Mouse (Mus musculus): ENCODE measurements around the gene Harbi1.
A peak's percentile ranks its signal among the peaks of the same experiment; 100 is the strongest.

Harbi1 gene

DNA sequence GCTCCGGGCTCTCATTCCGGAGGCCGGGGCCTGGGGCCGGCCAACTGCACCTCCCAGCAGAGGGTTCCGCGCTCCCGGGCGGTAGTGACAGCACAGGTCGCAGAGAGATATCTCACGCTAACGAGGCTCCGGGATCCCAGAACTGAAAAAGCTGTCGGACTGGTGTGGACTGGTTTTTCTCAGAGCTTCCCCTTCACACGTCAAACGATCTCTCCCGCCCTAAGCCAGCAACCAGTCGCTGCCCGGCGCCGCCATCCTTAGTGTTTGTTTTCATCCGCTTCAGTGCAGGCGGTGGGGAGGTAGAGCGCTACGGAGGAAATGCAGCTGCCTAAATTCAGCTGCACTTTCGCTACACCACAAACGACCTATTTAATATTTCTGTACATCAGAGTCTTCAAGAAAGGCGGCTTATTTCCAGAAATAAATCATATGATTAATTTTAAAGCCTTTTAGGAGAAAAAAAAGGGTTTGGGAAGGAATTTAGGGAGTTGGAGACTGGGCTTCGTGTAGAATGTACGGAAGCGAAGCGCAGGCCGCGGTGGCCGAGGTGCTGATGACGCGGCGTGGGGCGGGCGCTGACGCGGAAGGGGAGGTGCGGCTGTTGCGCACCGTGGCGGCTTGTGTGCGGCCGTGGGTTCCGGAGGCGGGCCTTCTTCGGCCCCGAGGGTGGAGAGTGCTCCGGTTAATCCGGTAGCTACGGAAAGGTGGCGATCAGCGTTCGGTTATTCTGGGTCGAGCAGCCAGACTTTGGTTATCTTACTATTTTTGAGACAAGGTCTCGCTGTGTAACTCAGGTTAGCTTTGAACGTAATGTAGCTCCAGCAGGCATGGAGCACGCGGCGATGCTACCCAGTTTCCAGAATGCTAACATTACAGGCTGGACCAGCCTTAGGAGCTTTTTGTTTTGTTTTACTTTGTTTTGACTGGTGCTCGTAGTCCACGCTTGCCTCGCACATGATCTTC lies at the start of gene Harbi1, which contains the start of gene Atg13:
Harbi1 (plus strand) TSS at position 581 of the 963 bp plus-strand sequence.
Atg13 (minus strand) TSS at position 305 of the 963 bp plus-strand sequence.
- DNase-seq, result peak; percentile 90 to 92

GRCm38 (mm10) chr2:91660981-91661380 lies 49.7 kb upstream of the Harbi1 start:
- DNase-seq, result no peak

GRCm38 (mm10) chr2:91664780-91665179 lies 45.9 kb upstream of the Harbi1 start:
- no peak for DNase-seq

DNA sequence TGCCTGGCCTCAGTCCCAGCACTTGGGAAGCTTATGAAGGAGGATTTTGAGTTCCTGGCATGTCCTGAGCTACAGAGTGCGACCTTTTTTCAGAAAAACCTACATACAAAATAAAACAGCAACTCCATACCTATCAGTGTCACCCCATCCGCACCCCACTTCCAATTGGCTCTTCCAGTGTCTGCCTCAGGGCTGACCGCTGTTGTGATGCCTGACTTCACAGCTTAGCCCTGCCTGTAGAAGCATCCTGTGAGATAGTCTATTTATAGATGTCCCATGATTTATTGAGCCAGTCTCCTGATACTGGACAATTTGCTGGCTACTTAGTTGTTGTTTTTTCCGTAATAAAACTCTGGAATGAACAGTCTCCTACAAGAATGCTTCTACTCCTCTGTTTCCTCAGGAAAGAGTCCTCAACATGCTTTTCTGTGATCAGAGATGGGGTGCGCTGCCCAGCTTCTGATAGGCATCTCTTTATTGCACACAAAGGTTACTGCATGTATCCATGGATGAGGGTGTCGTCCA lies 44.2 kb upstream of the Harbi1 start:
- DNase-seq, result no peak

GRCm38 (mm10) chr2:91667747-91668146 lies 42.9 kb upstream of the Harbi1 start:
- no peak for DNase-seq

- DNase-seq, result no peak
These were observed 41.3 kb upstream of the Harbi1 start for GRCm38 (mm10) chr2:91669326-91669725.

DNA sequence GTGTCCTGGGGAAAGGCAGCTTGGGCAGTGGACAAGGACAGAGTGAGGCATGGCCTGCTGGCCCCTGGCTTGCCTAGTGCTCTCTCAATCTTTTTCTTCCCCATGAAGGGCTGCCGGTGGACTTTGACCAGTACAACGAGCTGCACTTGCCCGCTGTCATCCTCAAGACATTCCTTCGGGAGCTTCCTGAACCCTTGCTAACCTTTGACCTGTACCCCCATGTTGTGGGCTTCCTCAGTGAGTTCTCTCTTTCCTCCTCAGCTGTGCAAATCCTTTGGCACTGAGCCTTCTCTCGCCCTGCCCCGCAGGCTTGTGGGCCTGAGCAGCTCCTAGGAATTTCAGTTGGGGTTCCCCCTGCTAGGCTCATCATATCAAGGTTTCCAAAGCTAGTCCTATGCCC lies 40.6 kb upstream of the Harbi1 start:
- DNase-seq, result no peak

DNA sequence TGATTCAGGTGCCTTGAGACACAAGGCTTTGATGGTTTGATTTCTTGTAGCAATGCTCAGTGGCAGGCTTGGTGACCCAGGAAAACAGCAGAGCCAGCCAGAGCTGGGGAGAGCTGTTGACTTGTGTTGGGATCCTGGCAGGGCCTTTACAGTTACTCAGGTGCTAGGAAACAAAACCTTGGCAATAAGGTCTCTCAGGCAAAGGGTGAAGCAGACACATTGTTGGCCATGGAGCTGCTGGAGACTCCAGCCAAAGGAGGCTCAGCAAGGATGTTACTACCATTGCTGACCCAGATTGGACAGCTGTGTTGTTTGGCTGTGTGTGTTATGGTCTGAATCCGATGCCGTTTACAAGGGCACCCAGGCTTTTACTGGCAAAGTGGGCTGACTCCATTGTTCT lies 37.1 kb upstream of the Harbi1 start:
- DNase-seq, result no peak

- no peak for DNase-seq
These were observed 35.8 kb upstream of the Harbi1 start for GRCm38 (mm10) chr2:91674895-91675294.

DNA sequence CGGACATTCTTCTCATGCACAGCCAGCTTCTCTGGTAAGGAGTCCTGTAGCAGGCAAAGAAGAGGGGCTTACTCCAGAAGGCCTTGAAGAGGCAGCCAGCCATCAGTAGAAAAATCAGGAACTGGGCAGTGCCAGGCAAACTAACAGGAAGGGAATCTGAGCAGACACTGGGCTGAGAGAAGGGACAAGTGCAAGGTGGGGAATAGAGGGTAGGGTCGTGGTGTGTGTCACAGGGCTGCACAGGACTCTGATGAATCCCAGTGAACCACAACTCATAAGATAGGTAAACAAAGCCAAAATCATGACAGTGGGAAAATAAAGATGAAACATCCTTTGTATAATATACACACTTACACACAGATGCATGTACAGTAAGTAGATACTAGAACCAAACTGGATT lies 34.2 kb upstream of the Harbi1 start:
- DNase-seq, result no peak

DNA sequence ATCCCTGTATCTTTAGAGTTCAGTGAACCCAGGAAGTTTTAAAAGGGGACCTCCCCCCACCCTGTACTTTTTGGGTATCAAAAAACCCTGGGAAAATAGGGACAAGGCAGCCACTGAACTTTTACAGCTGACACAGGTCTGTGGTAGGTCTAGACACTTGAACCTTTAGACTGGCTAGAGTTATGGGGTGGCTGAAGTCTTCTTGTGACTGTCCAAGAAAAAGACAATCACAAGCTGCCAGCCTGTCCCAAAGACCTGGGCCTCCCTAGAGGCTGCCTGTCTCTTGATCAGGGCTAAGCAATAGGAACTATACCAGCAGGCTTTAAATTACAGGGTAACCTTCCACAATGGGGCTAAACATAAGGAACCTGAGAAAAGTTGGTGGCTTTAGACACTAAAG lies 33.7 kb upstream of the Harbi1 start:
- DNase-seq, result no peak

DNA sequence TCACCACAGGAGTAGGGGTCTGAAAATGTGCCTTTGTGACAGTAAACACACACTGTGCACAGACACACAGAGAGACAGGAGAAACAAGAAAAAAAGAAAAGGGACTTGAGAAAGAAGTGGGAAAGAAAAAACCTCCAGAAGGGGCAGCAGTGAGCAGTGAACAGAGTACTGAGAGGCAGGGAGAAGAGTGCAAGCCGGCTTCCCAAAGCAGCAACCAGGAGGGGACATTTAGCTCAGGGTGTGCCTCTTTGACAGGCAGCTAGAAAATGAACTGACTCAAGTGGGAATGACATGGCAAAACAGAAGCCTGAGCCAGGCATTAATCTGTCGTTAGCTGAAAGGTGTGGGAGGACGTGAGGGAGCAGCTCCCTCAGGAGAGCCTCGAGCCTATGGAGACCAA lies 27.8 kb upstream of the Harbi1 start:
- DNase-seq, result peak in 1 of 2 experiments; percentile 13

DNA sequence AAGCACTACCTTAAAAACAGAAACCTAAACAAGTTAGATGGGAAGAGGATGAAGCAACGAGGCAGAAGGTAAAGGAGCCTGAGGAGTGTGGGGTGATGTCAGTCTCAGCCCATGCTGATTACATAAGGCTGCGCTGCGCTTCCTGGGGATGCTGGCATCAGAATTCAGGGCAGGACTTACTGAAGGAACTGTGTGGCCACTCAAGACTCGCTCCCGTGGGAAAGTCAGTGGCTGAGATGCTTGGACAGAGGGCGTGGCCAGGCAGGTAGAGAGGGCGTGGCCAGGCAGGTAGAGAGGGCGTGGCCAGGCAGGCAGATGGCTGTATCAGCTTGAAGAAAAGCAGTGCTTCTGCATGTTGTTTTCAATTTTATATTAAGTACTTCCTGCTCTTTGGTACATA lies 26.7 kb upstream of the Harbi1 start:
- no peak for DNase-seq

- no peak for DNase-seq
These were observed 21.2 kb upstream of the Harbi1 start for GRCm38 (mm10) chr2:91689452-91689851.

DNA sequence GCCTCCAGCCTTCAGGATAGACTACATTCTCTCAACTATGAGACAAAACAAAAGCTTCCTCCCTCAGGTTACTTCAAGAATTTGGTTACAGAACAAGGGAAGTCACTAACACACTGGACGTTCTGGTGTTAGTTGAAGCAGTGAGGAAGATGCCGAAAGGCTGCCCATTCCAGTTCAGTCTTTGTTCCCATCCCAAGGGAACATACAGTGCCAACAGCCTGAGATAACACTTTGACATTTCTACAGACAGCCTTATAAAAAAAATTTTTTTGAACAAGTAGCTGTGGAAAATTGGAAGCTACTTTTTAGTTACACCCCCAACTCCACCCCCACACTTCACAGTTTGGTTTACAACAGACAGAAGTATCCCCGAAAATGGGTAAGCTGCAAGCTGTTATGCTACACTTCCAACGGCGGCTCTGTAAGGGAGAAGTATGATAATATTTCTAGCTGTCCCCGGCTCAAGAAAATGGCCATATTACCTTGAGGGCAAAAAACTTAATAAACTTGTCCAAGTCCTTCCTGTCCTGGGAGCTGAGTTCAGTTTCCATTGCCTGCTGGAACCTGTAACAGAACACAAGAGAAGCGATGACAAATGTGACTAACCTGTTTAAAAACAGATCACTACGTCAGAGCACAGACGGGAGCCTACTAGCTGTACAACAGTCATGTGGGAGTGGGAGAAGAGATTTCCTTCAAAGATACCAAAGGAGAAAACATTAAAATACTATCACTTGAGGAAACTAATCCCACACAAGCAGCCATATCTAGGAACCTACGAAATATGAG lies 15.0 kb upstream of the Harbi1 start:
- no peak for DNase-seq

DNA sequence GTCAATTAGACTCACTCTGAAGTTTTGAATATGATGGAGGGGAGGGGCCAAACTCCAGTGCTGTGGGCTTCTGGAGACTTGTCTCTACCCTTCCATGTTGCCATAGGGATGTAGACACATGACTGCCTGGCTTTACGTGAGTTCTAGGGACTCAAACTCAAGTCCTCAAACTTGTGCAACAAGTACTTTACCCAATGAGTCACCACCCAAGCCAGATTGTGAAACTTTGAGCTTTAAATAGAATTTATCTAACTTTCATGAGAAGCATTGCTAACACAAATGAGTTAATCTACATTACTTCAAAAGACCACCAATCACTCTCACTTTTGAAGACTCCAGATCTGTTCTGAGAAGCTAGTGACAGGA lies 14.4 kb upstream of the Harbi1 start:
- no peak for DNase-seq

- DNase-seq, result no peak
These were observed 11.4 kb upstream of the Harbi1 start for GRCm38 (mm10) chr2:91699225-91699624.

DNA sequence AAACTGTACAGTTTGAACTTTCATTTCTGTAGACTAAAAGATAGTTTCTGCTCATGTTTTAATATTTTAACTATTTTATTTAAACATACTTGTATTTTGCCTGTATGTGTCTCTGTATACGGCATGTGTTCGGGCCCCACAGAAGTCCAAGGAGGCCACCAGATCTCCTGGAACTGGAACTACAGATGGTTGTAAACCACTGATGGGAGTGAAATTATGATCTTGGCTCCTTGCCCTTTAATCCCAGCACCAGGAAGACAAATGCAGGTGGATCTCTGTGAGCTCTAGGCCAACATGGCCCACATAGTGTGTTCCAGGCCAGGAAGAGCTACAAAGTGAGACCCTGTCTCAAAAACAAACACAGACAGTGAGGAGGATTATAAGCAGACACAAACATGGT lies 9.3 kb upstream of the Harbi1 start:
- DNase-seq, result no peak

GRCm38 (mm10) chr2:91705736-91706135 lies 4.9 kb upstream of the Harbi1 start:
- no peak for DNase-seq

DNA sequence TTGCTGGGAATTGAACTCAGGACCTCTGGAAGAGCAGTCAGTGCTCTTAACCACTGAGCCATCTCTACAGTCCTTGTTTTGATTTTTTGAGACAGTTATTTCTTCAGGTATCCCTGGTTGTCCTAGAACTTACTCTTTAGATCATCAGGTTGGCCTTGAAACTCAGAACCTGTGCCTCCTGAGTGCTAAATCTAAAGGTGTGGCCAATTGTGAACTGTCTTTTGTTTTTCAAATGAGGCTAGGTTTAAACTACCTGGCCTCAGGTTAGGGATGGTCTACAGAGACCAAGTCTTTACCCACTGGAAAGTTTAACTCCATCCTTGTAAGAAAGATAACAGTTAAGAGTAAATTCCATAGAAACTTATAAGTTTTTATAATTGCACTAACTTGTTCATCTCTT lies 4.2 kb upstream of the Harbi1 start:
- no peak for DNase-seq

DNA sequence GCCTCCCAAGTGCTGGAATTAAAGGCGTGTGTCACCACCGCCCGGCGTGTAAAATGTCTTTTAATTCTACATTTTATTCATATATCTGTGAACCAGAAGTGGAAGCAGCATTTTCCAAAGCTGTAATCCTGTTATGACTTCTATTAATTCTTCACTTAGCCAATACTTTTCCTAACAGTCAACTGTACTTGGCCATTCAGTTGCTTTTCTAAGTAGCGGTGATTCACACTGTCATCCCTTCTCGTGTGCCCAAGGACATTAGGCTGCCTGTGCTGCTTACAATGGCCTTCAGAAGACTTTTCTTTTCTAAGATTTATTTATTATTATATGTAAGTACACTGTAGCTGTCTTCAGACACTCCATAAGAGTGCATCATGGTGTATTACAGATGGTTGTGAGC lies 2.3 kb upstream of the Harbi1 start:
- no peak for DNase-seq

DNA sequence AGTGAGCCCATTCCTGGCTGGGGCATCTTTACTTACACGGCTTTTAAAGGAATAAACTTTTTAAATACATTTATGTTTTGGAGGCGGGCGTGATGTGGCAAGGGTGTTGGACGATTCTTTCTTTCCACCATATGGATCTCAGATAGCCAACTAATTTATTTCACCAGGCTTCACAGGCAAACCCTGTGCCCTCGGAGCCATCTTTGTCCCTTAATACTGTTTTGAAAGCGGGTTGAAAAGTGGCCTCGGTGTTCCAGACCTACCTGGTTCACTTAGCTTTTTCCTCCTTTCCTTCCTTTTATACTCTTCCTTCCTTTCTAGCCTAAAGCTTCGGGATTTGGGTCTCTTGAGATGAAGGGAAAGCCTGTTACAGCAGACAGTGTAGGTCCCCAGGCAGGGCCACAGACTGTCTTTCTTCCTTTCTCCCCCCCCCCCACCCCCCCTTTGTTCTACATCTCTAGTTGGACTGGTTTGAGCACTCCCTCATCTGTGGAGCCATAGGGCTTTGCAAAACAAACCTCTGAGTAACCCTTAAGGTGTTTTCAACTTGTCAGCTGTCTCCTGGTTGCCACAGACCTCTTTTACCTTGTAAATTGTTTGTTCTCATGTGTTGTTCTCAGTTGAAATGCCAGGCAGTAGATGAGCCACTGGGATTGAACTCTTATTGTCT lies 739 bp downstream of the Harbi1 start:
- peak in 1 of 2 experiments; percentile 2 for DNase-seq

DNA sequence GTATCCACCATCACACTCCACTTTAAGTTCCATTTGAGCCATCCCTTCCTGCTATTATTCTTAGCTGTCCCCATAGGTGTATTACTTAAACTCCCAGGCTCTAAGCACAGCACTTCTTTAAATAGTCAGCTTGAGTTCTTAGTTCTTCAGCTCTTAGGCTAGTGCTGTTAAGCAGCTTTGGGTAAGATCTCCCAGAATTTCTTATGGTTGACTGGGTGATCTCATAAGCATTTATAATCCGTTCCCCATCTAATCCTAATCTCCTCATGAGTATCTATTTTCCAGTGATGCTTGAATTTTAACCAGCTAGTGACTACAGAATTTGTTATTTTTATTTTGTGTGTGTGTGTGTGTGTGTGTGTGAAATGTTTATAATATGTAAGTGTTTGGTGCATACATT lies 4.3 kb downstream of the Harbi1 start:
- no peak for DNase-seq
